29 mouse cellular contexts compared by ENCODE assay signal in genomic region chr3:138855387-138855786, GRCm38 (mm10).
DNase-seq lines count a peak whose midpoint lies in the region; ATAC-seq and TF ChIP-seq lines count a peak whose summit lies in the region.
"Had no signal": no experiment of that assay in that cellular context is flagged by ENCODE, and none has a peak within 500 bp of the region (broad histone marks: within the 10 kb centered on the region; RNA-seq: fewer than 3 reads in every experiment).

No protein-coding gene starts in this region.

- H3K4me3 ChIP-seq in hindbrain, embryonic 10.5 days = no peak overlapping the region
- H3K4me3 ChIP-seq in hindbrain, postnatal 0 days (ENCODE audit: low read length) = no peak overlapping the region
- no peak overlapping the region for H3K4me3 ChIP-seq in midbrain, embryonic 10.5 days
- H3K4me3 ChIP-seq in midbrain, embryonic 15.5 days = no peak overlapping the region
- no peak overlapping the region for H3K4me3 ChIP-seq in hindbrain, embryonic 12.5 days
- H3K4me3 ChIP-seq: erythroblast, embryonic 14.5 days; forebrain, embryonic 13.5 days; heart, embryonic 13.5 days; hindbrain, embryonic 15.5 days; intestine, embryonic 15.5 days; limb, embryonic 12.5 days; lung, embryonic 15.5 days had no signal

- no peak overlapping the region for H3K4me2 ChIP-seq in hindbrain, postnatal 0 days (ENCODE audit: low read depth, low read length)
- no peak overlapping the region for H3K4me2 ChIP-seq in midbrain, embryonic 15.5 days
- no peak overlapping the region for H3K4me2 ChIP-seq in hindbrain, embryonic 12.5 days (replicated peaks)
- H3K4me2 ChIP-seq: heart, embryonic 13.5 days; hindbrain, embryonic 15.5 days; intestine, embryonic 15.5 days; limb, embryonic 12.5 days; liver, embryonic 11.5 days; lung, embryonic 15.5 days; midbrain, embryonic 11.5 days had no signal

- WGBS in hindbrain, embryonic 10.5 days = 82% methylated on average over 5 of the region's 5 CpGs
- WGBS in hindbrain, postnatal 0 days = 62% methylated on average over 5 of the region's 5 CpGs
- 83% methylated on average over 5 of the region's 5 CpGs for WGBS in midbrain, embryonic 10.5 days
- WGBS in midbrain, embryonic 15.5 days = 75% methylated on average over 5 of the region's 5 CpGs
- 68% methylated on average over 5 of the region's 5 CpGs for WGBS in hindbrain, embryonic 12.5 days

- ATAC-seq in hindbrain, postnatal 0 days = no peak
- ATAC-seq in midbrain, embryonic 15.5 days (replicated peaks) = no peak
- ATAC-seq in hindbrain, embryonic 12.5 days (ENCODE audit: low FRiP score) = no peak
- ATAC-seq: activated CD4-positive, CD25-positive, alpha-beta regulatory T cell, adult 4 months; intestine, embryonic 15.5 days had no signal

- no peak overlapping the region for H3K9ac ChIP-seq in hindbrain, postnatal 0 days (replicated peaks; ENCODE audit: low read length)
- H3K9ac ChIP-seq in midbrain, embryonic 15.5 days = no peak overlapping the region
- no peak overlapping the region for H3K9ac ChIP-seq in hindbrain, embryonic 12.5 days
- H3K9ac ChIP-seq: forebrain, embryonic 13.5 days; heart, embryonic 13.5 days; hindbrain, embryonic 15.5 days; intestine, embryonic 15.5 days; limb, embryonic 12.5 days; lung, embryonic 15.5 days had no signal

- no peaks in the 10 kb centered on the region for H3K9me3 ChIP-seq in hindbrain, embryonic 10.5 days
- no peaks in the 10 kb centered on the region for H3K9me3 ChIP-seq in hindbrain, postnatal 0 days (ENCODE audit: low read length)
- no peaks in the 10 kb centered on the region for H3K9me3 ChIP-seq in midbrain, embryonic 10.5 days (replicated peaks)
- H3K9me3 ChIP-seq in midbrain, embryonic 15.5 days = no peaks in the 10 kb centered on the region
- H3K9me3 ChIP-seq in hindbrain, embryonic 12.5 days (replicated peaks) = no peaks in the 10 kb centered on the region
- H3K9me3 ChIP-seq: forebrain, embryonic 13.5 days; heart, embryonic 13.5 days; hindbrain, embryonic 15.5 days; intestine, embryonic 15.5 days; limb, embryonic 12.5 days; lung, embryonic 15.5 days had no signal

- no peaks in the 10 kb centered on the region for H3K36me3 ChIP-seq in hindbrain, embryonic 10.5 days
- H3K36me3 ChIP-seq in hindbrain, postnatal 0 days (ENCODE audit: insufficient read depth, low read length) = no peaks in the 10 kb centered on the region
- no peaks in the 10 kb centered on the region for H3K36me3 ChIP-seq in midbrain, embryonic 10.5 days
- H3K36me3 ChIP-seq in midbrain, embryonic 15.5 days (replicated peaks) = no peaks in the 10 kb centered on the region
- no peaks in the 10 kb centered on the region for H3K36me3 ChIP-seq in hindbrain, embryonic 12.5 days
- H3K36me3 ChIP-seq: heart, embryonic 13.5 days; hindbrain, embryonic 15.5 days; intestine, embryonic 15.5 days; limb, embryonic 12.5 days; lung, embryonic 15.5 days had no signal

- no peak for TF ChIP-seq CTCF in hindbrain, postnatal 0 days (IDR thresholded peaks at IDR 0.05; ENCODE audit: low read depth)

- H3K4me1 ChIP-seq in hindbrain, embryonic 10.5 days (replicated peaks) = peaks cover 100% of the 10 kb centered on the region
- peaks cover 58% of the 10 kb centered on the region for H3K4me1 ChIP-seq in hindbrain, postnatal 0 days (ENCODE audit: insufficient read depth, low read length)
- H3K4me1 ChIP-seq in midbrain, embryonic 10.5 days = peaks cover 98% of the 10 kb centered on the region
- H3K4me1 ChIP-seq in midbrain, embryonic 15.5 days = peaks cover 98% of the 10 kb centered on the region
- peaks cover 96% of the 10 kb centered on the region for H3K4me1 ChIP-seq in hindbrain, embryonic 12.5 days

- no peak for DNase-seq in hindbrain, embryonic 10.5 days (ENCODE audit: low spot score)
- DNase-seq in hindbrain, postnatal 0 days (ENCODE audit: low spot score) = no peak
- DNase-seq in midbrain, embryonic 10.5 days (ENCODE audit: low spot score) = no peak
- peak; percentile 62 for DNase-seq in brain, adult 2 months (ENCODE audit: low read depth, low spot score)
- DNase-seq in c-Kit-positive CD71-positive TER-119-positive erythroid progenitor cells, embryonic 14.5 days (ENCODE audit: low spot score) = no peak
- DNase-seq: adrenal gland, adult 2 months; cerebellum, adult 11 months; cerebellum, adult 9-11 months; gastrocnemius, postnatal 25 days; heart, adult 18-20 months; heart, postnatal 10 days; kidney, adult 2 months; kidney, postnatal 36 days; layer of hippocampus, postnatal 36 days; right cerebral cortex, postnatal 4 days; thymus, postnatal 4 days had no signal

- H3K27me3 ChIP-seq in hindbrain, embryonic 10.5 days (ENCODE audit: insufficient read depth, poor library complexity, severe bottlenecking) = no peaks in the 10 kb centered on the region
- H3K27me3 ChIP-seq in hindbrain, postnatal 0 days (ENCODE audit: insufficient read depth, low read length) = no peaks in the 10 kb centered on the region
- H3K27me3 ChIP-seq in midbrain, embryonic 10.5 days (ENCODE audit: low read depth, poor library complexity, severe bottlenecking) = no peaks in the 10 kb centered on the region
- H3K27me3 ChIP-seq in midbrain, embryonic 15.5 days (replicated peaks) = no peaks in the 10 kb centered on the region
- H3K27me3 ChIP-seq in hindbrain, embryonic 12.5 days = no peaks in the 10 kb centered on the region
- H3K27me3 ChIP-seq: CH12.LX; forebrain, embryonic 13.5 days; heart, embryonic 13.5 days; hindbrain, embryonic 15.5 days; intestine, embryonic 15.5 days; limb, embryonic 12.5 days had no signal

- H3K27ac ChIP-seq in hindbrain, embryonic 10.5 days = peak overlapping the region; percentile 86
- no peak overlapping the region for H3K27ac ChIP-seq in hindbrain, postnatal 0 days
- H3K27ac ChIP-seq in midbrain, embryonic 10.5 days (replicated peaks) = peak overlapping the region; percentile 66; the same call in 1 of the 2 replicates
- H3K27ac ChIP-seq in midbrain, embryonic 15.5 days = no peak overlapping the region
- H3K27ac ChIP-seq in hindbrain, embryonic 12.5 days = 0 out of 2 replicates have a peak overlapping the region, but pooled peaks have one; percentile 86
- H3K27ac ChIP-seq: heart, embryonic 13.5 days; hindbrain, embryonic 15.5 days; intestine, embryonic 15.5 days; limb, embryonic 12.5 days; lung, embryonic 15.5 days had no signal

Comparison
In these comparisons a context has a peak if more than half of its experiments do, and no peak if none do; other contexts are left out.
1. H3K27ac ChIP-seq: peak in hindbrain, embryonic 10.5 days (single experiment), midbrain, embryonic 10.5 days (single experiment) and hindbrain, embryonic 12.5 days (single experiment); none in hindbrain, postnatal 0 days (single experiment) and midbrain, embryonic 15.5 days (single experiment).